Mouse (Mus musculus): ENCODE measurements at regions not wholly inside any gene's neighbourhood (a gene's known extent, or its start where the extent isn't known, plus 50 kb on each side); places are given as distances from the start of the nearest gene placed in this dataset.

DNA sequence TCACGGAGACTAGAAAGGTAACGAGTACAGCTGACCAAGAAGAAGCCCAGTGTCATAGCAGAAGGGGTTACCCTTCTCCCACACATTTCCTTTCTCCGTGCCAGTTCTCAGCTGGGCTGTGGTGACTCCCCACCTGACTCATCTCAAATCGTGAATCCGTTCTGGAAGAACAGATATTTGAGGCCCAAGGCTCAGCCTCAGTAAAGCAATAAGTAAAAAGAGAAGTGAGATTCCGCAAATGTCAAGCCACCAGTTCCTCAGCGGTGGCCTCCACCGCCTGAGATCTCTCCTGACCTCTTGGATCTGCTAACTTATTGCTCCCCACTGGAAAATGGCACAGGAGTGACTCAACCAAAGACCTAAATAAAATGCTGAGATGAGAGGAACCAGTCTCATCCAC, 213.2 kb downstream of the Maf start:
- Histone ChIP-seq H3K36me3 (ENCODE audit: insufficient read depth, low read length) (no peaks in the 10 kb centered on the region), H3K27me3 (ENCODE audit: insufficient read depth, low read length) (peaks cover 36% of the 10 kb centered on the region), H3K4me3 (replicated peaks; ENCODE audit: low read length) (no peak overlapping the region), H3K9me3 (ENCODE audit: low read length) (no peaks in the 10 kb centered on the region; the same call in 1 of the 2 replicates), H3K4me1 (replicated peaks; ENCODE audit: low read depth, low read length) (no peaks in the 10 kb centered on the region)
- TF ChIP-seq POU5F1 (IDR thresholded peaks at IDR 0.05; ENCODE audit: borderline replicate concordance, low read length) (no peak), CTCF (conservative IDR thresholded peaks at IDR 0.05; ENCODE audit: low read length) (no peak), NANOG (IDR thresholded peaks at IDR 0.05; ENCODE audit: borderline replicate concordance, low read length) (no peak)

- TF ChIP-seq CTCF (conservative IDR thresholded peaks at IDR 0.05; ENCODE audit: low read length), result no peak
- TF ChIP-seq POU5F1 (IDR thresholded peaks at IDR 0.05; ENCODE audit: borderline replicate concordance, low read length), result no peak
- TF ChIP-seq NANOG (IDR thresholded peaks at IDR 0.05; ENCODE audit: borderline replicate concordance, low read length), result peak; percentile 88
- Histone ChIP-seq H3K36me3 (ENCODE audit: insufficient read depth, low read length) (no peaks in the 10 kb centered on the region), H3K27me3 (ENCODE audit: insufficient read depth, low read length) (peaks cover 14% of the 10 kb centered on the region), H3K4me3 (replicated peaks; ENCODE audit: low read length) (no peak overlapping the region), H3K9me3 (ENCODE audit: low read length) (no peaks in the 10 kb centered on the region), H3K4me1 (replicated peaks; ENCODE audit: low read depth, low read length) (peaks cover 16% of the 10 kb centered on the region)
Measured at GRCm38 (mm10) chr8:115486904-115487303, 220.7 kb downstream of the Maf start.

DNA sequence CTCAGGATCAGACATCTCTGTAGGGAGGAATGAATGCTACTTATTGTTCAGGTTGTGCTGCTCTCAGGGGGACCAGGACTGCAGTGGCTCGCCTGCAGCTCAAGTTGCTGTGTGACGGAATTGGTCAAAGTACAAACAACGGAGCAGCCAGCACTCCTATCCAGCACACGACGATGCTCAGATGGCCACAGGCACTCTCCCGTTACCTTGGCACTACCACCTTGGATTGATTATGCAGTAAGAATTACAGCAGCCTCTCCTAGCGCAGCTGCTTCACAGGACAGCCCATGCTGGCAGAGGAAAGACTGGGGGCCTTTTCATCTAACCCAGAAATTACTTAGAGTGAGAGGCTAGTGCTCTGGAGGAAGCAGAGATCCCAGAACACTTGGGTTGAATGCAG, 226.5 kb downstream of the Maf start:
- no peak for TF ChIP-seq POU5F1 (IDR thresholded peaks at IDR 0.05; ENCODE audit: borderline replicate concordance, low read length)
- no peak for TF ChIP-seq CTCF (conservative IDR thresholded peaks at IDR 0.05; ENCODE audit: low read length)
- TF ChIP-seq NANOG (IDR thresholded peaks at IDR 0.05; ENCODE audit: borderline replicate concordance, low read length), result no peak
- Histone ChIP-seq H3K36me3 (ENCODE audit: insufficient read depth, low read length) (no peaks in the 10 kb centered on the region), H3K4me3 (replicated peaks; ENCODE audit: low read length) (no peak overlapping the region), H3K9me3 (ENCODE audit: low read length) (peaks cover 3% of the 10 kb centered on the region), H3K4me1 (replicated peaks; ENCODE audit: low read depth, low read length) (0 out of 2 replicates have a peak, but pooled peaks cover under 1% of the 10 kb centered on the region), H3K27me3 (ENCODE audit: insufficient read depth, low read length) (peaks cover 20% of the 10 kb centered on the region)

DNA sequence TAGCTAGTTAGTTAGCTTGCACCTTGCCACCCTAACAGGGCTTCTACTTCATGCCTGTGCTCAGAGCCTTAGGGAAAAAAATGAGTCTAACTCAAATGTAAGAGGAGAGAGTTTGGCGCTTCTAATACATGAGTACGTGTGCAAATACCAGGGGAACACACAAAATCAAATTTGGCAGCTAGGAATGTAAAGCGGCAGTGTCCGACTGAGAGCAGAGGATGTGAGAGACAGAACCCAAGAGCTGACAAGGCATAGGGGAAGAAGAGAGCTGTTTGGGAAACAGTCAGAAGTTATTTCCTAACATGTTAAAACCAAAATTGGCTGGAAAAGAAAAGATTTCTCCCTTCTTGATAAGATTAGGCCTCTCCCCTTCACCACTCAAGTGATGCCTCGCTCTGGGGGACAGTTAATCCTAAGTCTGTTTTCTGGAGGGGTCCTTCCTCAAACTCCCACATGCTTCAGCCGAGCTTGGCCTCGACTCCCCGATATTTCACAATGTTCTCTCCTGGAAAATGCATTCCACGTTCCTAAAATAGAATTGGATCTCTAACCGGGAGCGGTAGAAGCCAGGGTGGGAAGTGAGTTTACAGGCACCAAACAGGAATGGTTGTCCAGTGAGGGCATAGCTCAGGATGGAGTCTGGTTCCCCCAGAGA, 229.1 kb downstream of the Maf start:
- peaks cover 18% of the 10 kb centered on the region for H3K27me3 ChIP-seq (ENCODE audit: insufficient read depth, low read length)
- no peaks in the 10 kb centered on the region for H3K4me1 ChIP-seq (replicated peaks; ENCODE audit: low read depth, low read length)
- peaks cover 19% of the 10 kb centered on the region for H3K9me3 ChIP-seq (ENCODE audit: low read length)
- no peak overlapping the region for H3K4me3 ChIP-seq (replicated peaks; ENCODE audit: low read length)
- TF ChIP-seq POU5F1 (IDR thresholded peaks at IDR 0.05; ENCODE audit: borderline replicate concordance, low read length), result no peak
- TF ChIP-seq NANOG (IDR thresholded peaks at IDR 0.05; ENCODE audit: borderline replicate concordance, low read length), result no peak
- TF ChIP-seq CTCF (conservative IDR thresholded peaks at IDR 0.05; ENCODE audit: low read length), result no peak
- no peaks in the 10 kb centered on the region for H3K36me3 ChIP-seq (ENCODE audit: insufficient read depth, low read length)

DNA sequence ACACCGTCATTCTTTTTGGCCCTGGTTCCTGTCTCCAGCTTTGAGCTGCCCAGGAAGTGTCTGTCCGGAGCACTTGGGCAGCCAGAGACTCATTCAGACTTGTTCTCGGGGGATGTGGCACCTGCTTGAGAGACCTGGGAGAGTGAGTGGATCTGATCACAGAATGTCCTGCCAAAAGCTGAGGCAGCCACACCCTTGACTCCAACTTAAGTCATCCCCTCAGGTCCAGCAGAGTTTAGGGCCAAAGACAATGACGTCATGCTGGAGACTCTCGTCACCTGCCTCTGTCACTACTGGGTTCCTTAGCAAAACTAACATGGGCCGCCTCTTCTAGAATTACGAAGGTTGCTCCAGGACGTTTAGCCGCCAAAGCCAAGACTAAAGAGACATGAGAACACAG, 231.5 kb downstream of the Maf start:
- TF ChIP-seq NANOG (IDR thresholded peaks at IDR 0.05; ENCODE audit: borderline replicate concordance, low read length) (no peak), POU5F1 (IDR thresholded peaks at IDR 0.05; ENCODE audit: borderline replicate concordance, low read length) (no peak), CTCF (conservative IDR thresholded peaks at IDR 0.05; ENCODE audit: low read length) (no peak)
- Histone ChIP-seq H3K9me3 (ENCODE audit: low read length) (peaks cover 27% of the 10 kb centered on the region), H3K4me3 (replicated peaks; ENCODE audit: low read length) (no peak overlapping the region), H3K4me1 (replicated peaks; ENCODE audit: low read depth, low read length) (no peaks in the 10 kb centered on the region), H3K36me3 (ENCODE audit: insufficient read depth, low read length) (no peaks in the 10 kb centered on the region), H3K27me3 (ENCODE audit: insufficient read depth, low read length) (peaks cover 12% of the 10 kb centered on the region)

DNA sequence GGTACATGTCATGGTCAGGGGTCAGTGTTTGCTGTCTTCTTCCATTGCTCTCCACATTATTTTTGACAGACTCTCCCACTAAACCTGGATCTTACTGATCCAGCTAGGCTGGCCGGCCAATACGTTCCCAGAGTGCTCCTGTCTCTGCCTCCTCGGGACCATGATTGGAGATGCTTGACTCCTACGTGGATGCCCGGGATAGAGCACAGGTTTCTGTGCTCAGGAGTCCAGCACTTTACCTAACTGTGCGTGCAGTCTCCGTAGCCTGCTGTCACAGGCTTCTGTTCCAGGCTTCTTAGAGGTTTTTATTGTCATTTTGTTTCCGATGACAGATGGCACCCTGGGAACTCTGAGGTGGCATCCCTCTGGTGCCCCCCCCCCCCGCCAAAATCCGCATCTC, 232.4 kb downstream of the Maf start:
- TF ChIP-seq NANOG (IDR thresholded peaks at IDR 0.05; ENCODE audit: borderline replicate concordance, low read length) (no peak), CTCF (conservative IDR thresholded peaks at IDR 0.05; ENCODE audit: low read length) (no peak), POU5F1 (IDR thresholded peaks at IDR 0.05; ENCODE audit: borderline replicate concordance, low read length) (no peak)
- no peaks in the 10 kb centered on the region for H3K4me1 ChIP-seq (replicated peaks; ENCODE audit: low read depth, low read length)

DNA sequence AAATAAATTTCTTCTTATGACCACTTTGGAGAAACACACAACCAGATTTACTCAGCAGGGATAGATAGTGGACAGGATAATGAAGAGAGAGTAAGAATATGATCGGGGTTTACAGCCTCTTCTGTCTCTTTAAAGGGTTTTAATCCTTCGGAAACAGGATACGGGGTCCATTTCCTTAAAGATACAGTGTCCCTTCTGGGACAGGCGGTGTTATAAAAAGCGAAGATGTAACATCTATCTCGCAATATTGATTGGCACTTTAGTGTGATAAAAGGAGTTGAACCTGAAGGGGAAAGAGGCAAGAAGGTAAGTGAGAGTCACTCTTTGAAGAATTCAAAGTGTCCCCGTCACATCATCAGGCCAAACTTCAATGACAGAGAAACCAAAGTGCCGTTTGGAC, 233.6 kb downstream of the Maf start:
- no peak for TF ChIP-seq CTCF (conservative IDR thresholded peaks at IDR 0.05; ENCODE audit: low read length)
- no peak for TF ChIP-seq POU5F1 (IDR thresholded peaks at IDR 0.05; ENCODE audit: borderline replicate concordance, low read length)
- TF ChIP-seq NANOG (IDR thresholded peaks at IDR 0.05; ENCODE audit: borderline replicate concordance, low read length), result no peak
- H3K9me3 ChIP-seq (ENCODE audit: low read length), result peaks cover 27% of the 10 kb centered on the region
- H3K4me3 ChIP-seq (replicated peaks; ENCODE audit: low read length), result no peak overlapping the region
- no peaks in the 10 kb centered on the region for H3K36me3 ChIP-seq (ENCODE audit: insufficient read depth, low read length)
- no peaks in the 10 kb centered on the region for H3K4me1 ChIP-seq (replicated peaks; ENCODE audit: low read depth, low read length)
- H3K27me3 ChIP-seq (ENCODE audit: insufficient read depth, low read length), result peaks cover 10% of the 10 kb centered on the region

More for the DNA sequence above, 232.4 kb downstream of the Maf start:
- H3K36me3 ChIP-seq (ENCODE audit: insufficient read depth, low read length), result no peaks in the 10 kb centered on the region
- no peak overlapping the region for H3K4me3 ChIP-seq (replicated peaks; ENCODE audit: low read length)
- H3K27me3 ChIP-seq (ENCODE audit: insufficient read depth, low read length), result peaks cover 10% of the 10 kb centered on the region
- H3K9me3 ChIP-seq (ENCODE audit: low read length), result peaks cover 27% of the 10 kb centered on the region

DNA sequence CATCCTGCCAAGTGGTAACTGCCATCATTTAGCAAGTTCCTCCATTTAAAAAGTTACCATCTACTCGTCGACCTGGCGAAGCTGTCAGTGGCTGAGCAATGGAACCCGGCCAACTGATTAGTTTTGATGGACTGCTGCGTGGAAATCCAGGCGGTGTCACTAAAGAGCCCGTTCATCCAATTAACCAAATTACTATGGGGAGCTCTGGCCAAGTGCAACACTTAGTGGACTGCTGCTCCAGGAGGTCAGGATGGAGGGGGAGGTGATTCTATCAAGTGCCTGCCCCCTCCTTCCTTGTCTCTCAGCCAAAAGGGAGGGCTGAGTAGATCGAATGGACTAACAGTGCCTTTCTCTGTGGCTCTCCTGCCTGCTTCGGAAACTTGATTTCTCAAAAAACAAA, 241.0 kb downstream of the Maf start:
- Histone ChIP-seq H3K27me3 (ENCODE audit: insufficient read depth, low read length) (peaks cover 11% of the 10 kb centered on the region), H3K4me1 (replicated peaks; ENCODE audit: low read depth, low read length) (no peaks in the 10 kb centered on the region), H3K36me3 (ENCODE audit: insufficient read depth, low read length) (no peaks in the 10 kb centered on the region), H3K9me3 (ENCODE audit: low read length) (no peaks in the 10 kb centered on the region), H3K4me3 (replicated peaks; ENCODE audit: low read length) (no peak overlapping the region)
- TF ChIP-seq POU5F1 (IDR thresholded peaks at IDR 0.05; ENCODE audit: borderline replicate concordance, low read length), result no peak

DNA sequence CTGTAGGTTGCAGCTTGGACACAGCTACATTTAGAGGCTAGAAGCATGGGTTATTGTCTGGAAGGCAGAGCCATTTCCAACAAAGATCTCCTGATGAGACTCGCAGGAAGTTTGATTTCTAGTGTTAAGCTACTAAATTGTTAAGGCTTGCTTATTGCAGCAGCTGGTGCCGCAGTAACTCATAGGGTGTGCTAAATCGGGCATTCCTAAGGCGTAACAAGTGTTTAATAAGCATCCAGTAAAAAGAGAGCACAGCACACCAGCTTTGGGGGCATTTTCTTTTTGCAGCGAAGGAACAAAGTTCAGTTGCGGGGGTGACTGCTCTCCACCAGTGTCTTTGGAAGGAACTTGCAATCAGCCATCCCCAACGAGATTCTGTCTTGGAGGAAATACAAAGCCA, 241.5 kb downstream of the Maf start:
- Histone ChIP-seq H3K4me3 (replicated peaks; ENCODE audit: low read length) (no peak overlapping the region), H3K4me1 (replicated peaks; ENCODE audit: low read depth, low read length) (no peaks in the 10 kb centered on the region), H3K27me3 (ENCODE audit: insufficient read depth, low read length) (peaks cover 11% of the 10 kb centered on the region), H3K36me3 (ENCODE audit: insufficient read depth, low read length) (no peaks in the 10 kb centered on the region), H3K9me3 (ENCODE audit: low read length) (no peaks in the 10 kb centered on the region)
- TF ChIP-seq NANOG (IDR thresholded peaks at IDR 0.05; ENCODE audit: borderline replicate concordance, low read length), result no peak
- TF ChIP-seq CTCF (conservative IDR thresholded peaks at IDR 0.05; ENCODE audit: low read length), result no peak
- no peak for TF ChIP-seq POU5F1 (IDR thresholded peaks at IDR 0.05; ENCODE audit: borderline replicate concordance, low read length)
